Mouse (Mus musculus) ZHBTc4 (cell line): ENCODE results near the gene Fam129a.

ENCODE experiments used
- DNase-seq: peaks from one replicate; pipeline ENCODE4 v3.0.0-alpha.2; 2011; ENCODE audit warnings: low read depth, low spot score

Gene Fam129a

GRCm38 (mm10) chr1:151696751-151697150 is 125.8 kb downstream of the Fam129a start:
- no peak for DNase-seq

GRCm38 (mm10) chr1:151697901-151698641 is 127.1 kb downstream of the Fam129a start:
- DNase-seq = no peak

GRCm38 (mm10) chr1:151699363-151699762 is 128.4 kb downstream of the Fam129a start:
- no peak for DNase-seq

GRCm38 (mm10) chr1:151702816-151703215 is 131.8 kb downstream of the Fam129a start:
- peak; percentile 60 for DNase-seq

- peak; percentile 84 for DNase-seq
Measured at GRCm38 (mm10) chr1:151705723-151706396, 134.9 kb downstream of the Fam129a start.

GRCm38 (mm10) chr1:151706397-151706752 is 135.4 kb downstream of the Fam129a start:
- no peak for DNase-seq

- DNase-seq = no peak
Measured at GRCm38 (mm10) chr1:151708966-151709733, 138.2 kb downstream of the Fam129a start.

- no peak for DNase-seq
Measured at GRCm38 (mm10) chr1:151709734-151710022, 138.7 kb downstream of the Fam129a start.

GRCm38 (mm10) chr1:151710424-151711055 is 139.6 kb downstream of the Fam129a start:
- DNase-seq = no peak

- DNase-seq = no peak
Measured at GRCm38 (mm10) chr1:151711062-151711461, 140.1 kb downstream of the Fam129a start.

- peak; percentile 87 for DNase-seq
Measured at GRCm38 (mm10) chr1:151712664-151713063, 141.7 kb downstream of the Fam129a start.

- DNase-seq = no peak
Measured at GRCm38 (mm10) chr1:151713622-151714021, 142.6 kb downstream of the Fam129a start.

GRCm38 (mm10) chr1:151716024-151716710 is 145.2 kb downstream of the Fam129a start:
- DNase-seq = peak; percentile 62

- DNase-seq = no peak
Measured at GRCm38 (mm10) chr1:151717624-151718023, 146.6 kb downstream of the Fam129a start.

GRCm38 (mm10) chr1:151718575-151718974 is 147.6 kb downstream of the Fam129a start:
- no peak for DNase-seq

- DNase-seq = no peak
Measured at GRCm38 (mm10) chr1:151719911-151720310, 148.9 kb downstream of the Fam129a start.

GRCm38 (mm10) chr1:151720566-151720965 is 149.6 kb downstream of the Fam129a start:
- no peak for DNase-seq

GRCm38 (mm10) chr1:151721357-151721983 is 150.5 kb downstream of the Fam129a start:
- DNase-seq = no peak

GRCm38 (mm10) chr1:151723771-151724170 is 152.8 kb downstream of the Fam129a start:
- DNase-seq = no peak

GRCm38 (mm10) chr1:151725590-151725989 is 154.6 kb downstream of the Fam129a start:
- DNase-seq = no peak

GRCm38 (mm10) chr1:151726358-151726757 is 155.4 kb downstream of the Fam129a start:
- DNase-seq = no peak
